Mouse (Mus musculus) intestine, postnatal 0 days (tissue): ENCODE results near the gene Slc29a2. TPM values are rescaled to one million over a fixed set of nuclear protein-coding genes. Genes with fewer than 3 reads are reported as not detected.

Experiments used
- ATAC-seq: fragments of 200-750 bp; cut with Nextera tagmentation; 2 replicates; pipeline ENCODE4 v1.8.0; 2017; ENCODE audit warnings: mild to moderate bottlenecking, moderate TSS enrichment, moderate library complexity
- H3K27ac ChIP-seq: fragments of 300-500 bp; sonication (generic); 2 replicates; pipeline ENCODE4 v1.5.1; 2014; ENCODE audit warnings: mild to moderate bottlenecking, low read depth, low read length, moderate library complexity
- H3K27me3 ChIP-seq: fragments of 300-500 bp; sonication (generic); replicated peaks from 2 replicates; pipeline ENCODE4 v1.6.1; 2014; ENCODE audit warnings: low read length, mixed read lengths; ENCODE audit not compliant: control insufficient read depth, insufficient read depth
- H3K36me3 ChIP-seq: fragments of 300-500 bp; sonication (generic); 2 replicates; pipeline ENCODE4 v1.6.1; 2014; ENCODE audit warnings: mild to moderate bottlenecking, moderate library complexity; ENCODE audit not compliant: control insufficient read depth, insufficient read depth
- H3K4me1 ChIP-seq: fragments of 300-500 bp; sonication (generic); replicated peaks from 2 replicates; pipeline ENCODE4 v1.6.1; 2014; ENCODE audit warnings: antibody characterized with exemption, low read length, mixed read lengths; ENCODE audit not compliant: control insufficient read depth, insufficient read depth
- H3K4me2 ChIP-seq: fragments of 300-500 bp; sonication (generic); replicated peaks from 2 replicates; pipeline ENCODE4 v1.6.1; 2014; ENCODE audit warnings: low read depth, mild to moderate bottlenecking, moderate library complexity
- H3K4me3 ChIP-seq: fragments of 300-500 bp; sonication (generic); 2 replicates; pipeline ENCODE4 v1.5.1; 2014; ENCODE audit warnings: low read depth, low read length
- H3K9ac ChIP-seq: fragments of 300-500 bp; sonication (generic); 2 replicates; pipeline ENCODE4 v1.6.1; 2014; ENCODE audit warnings: mild to moderate bottlenecking, low read depth, low read length
- H3K9me3 ChIP-seq: fragments of 300-500 bp; sonication (generic); 2 replicates; pipeline ENCODE4 v1.6.1; 2016; ENCODE audit warnings: mixed run types; ENCODE audit not compliant: control insufficient read depth
- CTCF ChIP-seq: sonication (generic); IDR thresholded peaks from 2 replicates; pipeline ENCODE4 v1.5.1; 2016; ENCODE audit warnings: low read depth, mild to moderate bottlenecking, control low read depth, antibody characterized with exemption, moderate library complexity
- WGBS: fragments of 180-500 bp; shearing (Covaris S2); extraction: QIAGEN DNeasy Blood & Tissue Kit; methylation state at CpG from one replicate; pipeline ENCODE4 v1.1.7; 2014; 5-methylcytosine and 5-hydroxymethylcytosine counted together
- polyA plus RNA-seq: library from polyadenylated mRNA; unstranded; fragments of >200 nt; fragmentation: Nextera tagmentation; extraction: Ambion mirVana; gene quantifications from 2 replicates; pipeline ENCODE4 v1.2.1, GENCODE M21; 2015

Slc29a2 gene
- 1.3 and 1.8 TPM in 2 replicates for polyA plus RNA-seq

- WGBS: under 1% methylated on average over 61 of the region's 62 CpGs
These were observed at the start of gene Slc29a2 for GRCm38 (mm10) chr19:5023621-5024479. Gene Slc29a2, plus strand, starts transcription at chr19:5023860.

GRCm38 (mm10) chr19:4981767-4982166 is 41.9 kb upstream of the Slc29a2 start:
- H3K27ac ChIP-seq: no peak overlapping the region
- H3K9ac ChIP-seq: no peak overlapping the region
- no peaks in the 10 kb centered on the region for H3K9me3 ChIP-seq
- no peaks in the 10 kb centered on the region for H3K4me1 ChIP-seq
- peak; percentile 84 for TF ChIP-seq CTCF
- peaks cover 10% of the 10 kb centered on the region; the same call in 1 of the 2 replicates for H3K27me3 ChIP-seq
- no peaks in the 10 kb centered on the region for H3K36me3 ChIP-seq
- no peak overlapping the region for H3K4me3 ChIP-seq
- no peak for ATAC-seq
- H3K4me2 ChIP-seq: no peak overlapping the region

More at GRCm38 (mm10) chr19:5023621-5024479, at the start of gene Slc29a2:
- peak within 1 kb of the TSS; percentile 88 for H3K4me2 ChIP-seq
- peak within 1 kb of the TSS; percentile 68; the same call in 1 of the 2 replicates for H3K27ac ChIP-seq
- no peaks in the 10 kb centered on the region for H3K4me1 ChIP-seq
- no peaks in the 10 kb centered on the region for H3K36me3 ChIP-seq
- peak; percentile 94 for ATAC-seq
- peak within 1 kb of the TSS; percentile 67 for H3K9ac ChIP-seq
- H3K9me3 ChIP-seq: no peaks in the 10 kb centered on the region
- no peaks in the 10 kb centered on the region for H3K27me3 ChIP-seq
- peak within 1 kb of the TSS; percentile 65 for H3K4me3 ChIP-seq
- TF ChIP-seq CTCF: peak; percentile 12; the same call in 1 of the 2 replicates

GRCm38 (mm10) chr19:4989013-4989412 is 34.6 kb upstream of the Slc29a2 start:
- H3K27ac ChIP-seq: no peak overlapping the region
- H3K9ac ChIP-seq: no peak overlapping the region
- no peaks in the 10 kb centered on the region for H3K36me3 ChIP-seq
- peak; percentile 50 for ATAC-seq
- no peaks in the 10 kb centered on the region for H3K4me1 ChIP-seq
- no peaks in the 10 kb centered on the region for H3K9me3 ChIP-seq
- H3K4me3 ChIP-seq: no peak overlapping the region
- WGBS: 2% methylated on average over 13 of the region's 13 CpGs
- TF ChIP-seq CTCF: peak; percentile 45
- H3K4me2 ChIP-seq: no peak overlapping the region
- H3K27me3 ChIP-seq: peaks cover 36% of the 10 kb centered on the region

- H3K4me2 ChIP-seq: no peak overlapping the region
- no peak overlapping the region for H3K27ac ChIP-seq
- no peaks in the 10 kb centered on the region for H3K9me3 ChIP-seq
- TF ChIP-seq CTCF: no peak
- no peaks in the 10 kb centered on the region for H3K4me1 ChIP-seq
- no peaks in the 10 kb centered on the region for H3K36me3 ChIP-seq
- peaks cover 33% of the 10 kb centered on the region for H3K27me3 ChIP-seq
- no peak overlapping the region for H3K4me3 ChIP-seq
- 28% methylated on average over 42 of the region's 47 CpGs for WGBS
- 0 out of 2 replicates have a peak, but pooled peaks have one; percentile 7 for ATAC-seq
- no peak overlapping the region for H3K9ac ChIP-seq
These were observed 34.0 kb upstream of the Slc29a2 start for GRCm38 (mm10) chr19:4989434-4990255.

GRCm38 (mm10) chr19:4990256-4990625 is 33.4 kb upstream of the Slc29a2 start, which contains the start of gene Npas4:
Gene Npas4, minus strand, starts transcription at chr19:4990316.
- Histone ChIP-seq H3K4me3 (no peak within 1 kb of the TSS), H3K36me3 (no peaks in the 10 kb centered on the region), H3K4me1 (no peaks in the 10 kb centered on the region), H3K27me3 (peaks cover 29% of the 10 kb centered on the region), H3K4me2 (0 out of 2 replicates have a peak within 1 kb of the TSS, but pooled peaks have one; percentile 14), H3K27ac (no peak within 1 kb of the TSS), H3K9ac (no peak within 1 kb of the TSS), H3K9me3 (no peaks in the 10 kb centered on the region)
- no peak for TF ChIP-seq CTCF
- no peak for ATAC-seq
- WGBS: 26% methylated on average over 4 of the region's 4 CpGs

GRCm38 (mm10) chr19:4990716-4991115 is 32.9 kb upstream of the Slc29a2 start:
- 0 out of 2 replicates have a peak overlapping the region, but pooled peaks have one; percentile 14 for H3K4me2 ChIP-seq
- no peaks in the 10 kb centered on the region for H3K9me3 ChIP-seq
- no peaks in the 10 kb centered on the region for H3K36me3 ChIP-seq
- ATAC-seq: no peak
- WGBS: 2% methylated on average over 22 of the region's 22 CpGs
- no peak for TF ChIP-seq CTCF
- peaks cover 29% of the 10 kb centered on the region for H3K27me3 ChIP-seq
- no peak overlapping the region for H3K9ac ChIP-seq
- no peak overlapping the region for H3K4me3 ChIP-seq
- H3K27ac ChIP-seq: no peak overlapping the region
- no peaks in the 10 kb centered on the region for H3K4me1 ChIP-seq
